Mouse (Mus musculus) limb, embryonic 15.5 days (tissue): Measurements from ENCODE around the gene Glt6d1. TPM values are rescaled to one million over a fixed set of nuclear protein-coding genes. Genes with fewer than 3 reads are reported as not detected.

Source experiments
- polyA plus RNA-seq: library from polyadenylated mRNA; unstranded; fragments of >200 nt; fragmentation: Nextera tagmentation; extraction: Ambion mirVana; gene quantifications from 2 replicates; pipeline ENCODE4 v1.2.1, GENCODE M21; 2015

Glt6d1 gene
- polyA plus RNA-seq, 1 experiment from 2014 or later, result not detected

Other genes starting within 250 kb of the Glt6d1 start
- gene Mamdc4, start 241.0 kb downstream of the Glt6d1 start, polyA plus RNA-seq, result 0.81 and 6.0 TPM in 2 replicates
- gene Phpt1, start 240.6 kb downstream of the Glt6d1 start, polyA plus RNA-seq, result 129 and 139 TPM in 2 replicates
- 0.29 and 0.44 TPM in 2 replicates for gene Ajm1, start 234.1 kb downstream of the Glt6d1 start, polyA plus RNA-seq
- 73.6 and 74.9 TPM in 2 replicates for gene Rabl6, start 207.3 kb downstream of the Glt6d1 start, polyA plus RNA-seq
- gene Ccdc183, start 198.2 kb downstream of the Glt6d1 start, polyA plus RNA-seq, result 0.12 and 0.14 TPM in 2 replicates
- gene Tmem141, start 193.8 kb downstream of the Glt6d1 start, polyA plus RNA-seq, result 27.3 and 28.7 TPM in 2 replicates
- gene Fcna, start 187.8 kb downstream of the Glt6d1 start, polyA plus RNA-seq, result 2.7 and 3.7 TPM in 2 replicates
- gene Lcn8, start 162.7 kb downstream of the Glt6d1 start, polyA plus RNA-seq, result not detected in 2 replicates
- not detected in 2 replicates for gene Lcn5, start 157.9 kb downstream of the Glt6d1 start, polyA plus RNA-seq
- gene Lcn6, start 139.1 kb downstream of the Glt6d1 start, polyA plus RNA-seq, result not detected in 2 replicates
- not detected in 2 replicates for gene Lcn10, start 133.1 kb downstream of the Glt6d1 start, polyA plus RNA-seq
- gene Obp2a, start 115.8 kb downstream of the Glt6d1 start, polyA plus RNA-seq, result not detected in 2 replicates
- 92.0 and 94.5 TPM in 2 replicates for gene Bmyc, start 109.1 kb downstream of the Glt6d1 start, polyA plus RNA-seq
- gene Obp2b, start 78.8 kb downstream of the Glt6d1 start, polyA plus RNA-seq, result not detected in 2 replicates
- gene Lcn3, start 50.3 kb downstream of the Glt6d1 start, polyA plus RNA-seq, result not detected in 2 replicates
- gene Lcn11, start 38.8 kb downstream of the Glt6d1 start, polyA plus RNA-seq, result not detected in 2 replicates
- gene Gm13539, start 33.6 kb downstream of the Glt6d1 start, polyA plus RNA-seq, result not detected in 2 replicates
- gene Lcn9, start 7.3 kb upstream of the Glt6d1 start, polyA plus RNA-seq, result not detected in 2 replicates
- gene Sohlh1, start 31.4 kb upstream of the Glt6d1 start, polyA plus RNA-seq, result not detected in 2 replicates
- gene Kcnt1, start 47.9 kb upstream of the Glt6d1 start, polyA plus RNA-seq, result 0.20 and 0.21 TPM in 2 replicates
- gene Camsap1, start 167.4 kb upstream of the Glt6d1 start, polyA plus RNA-seq, result 15.9 and 19.1 TPM in 2 replicates
- gene Ubac1, start 205.9 kb upstream of the Glt6d1 start, polyA plus RNA-seq, result 89.7 and 94.1 TPM in 2 replicates